Mouse (Mus musculus) kidney, adult 18-20 months (tissue): Measurements from ENCODE around the gene Mettl23.

Experiments
- DNase-seq: peaks from one replicate; pipeline ENCODE4 v3.0.0; 2021

Gene Mettl23

GRCm38 (mm10) chr11:116843261-116844233 lies at the start of gene Mettl23, which contains the start of gene Jmjd6:
Gene Mettl23 (plus strand): TSS chr11:116843278.
Gene Jmjd6 (minus strand): TSS chr11:116843449.
- peak; percentile 97 for DNase-seq

- no peak for DNase-seq
These were observed 43.7 kb upstream of the Mettl23 start for GRCm38 (mm10) chr11:116799364-116799763.

- no peak for DNase-seq
These were observed 42.0 kb upstream of the Mettl23 start for GRCm38 (mm10) chr11:116801106-116801505.

GRCm38 (mm10) chr11:116802709-116803108 lies 40.4 kb upstream of the Mettl23 start:
- no peak for DNase-seq

- DNase-seq: no peak
These were observed 36.7 kb upstream of the Mettl23 start for GRCm38 (mm10) chr11:116806136-116807071.

- DNase-seq: no peak
These were observed 36.0 kb upstream of the Mettl23 start for GRCm38 (mm10) chr11:116807116-116807515.

GRCm38 (mm10) chr11:116807526-116807925 lies 35.6 kb upstream of the Mettl23 start:
- DNase-seq: no peak

GRCm38 (mm10) chr11:116807938-116808606 lies 35.0 kb upstream of the Mettl23 start:
- peak; percentile 89 for DNase-seq

GRCm38 (mm10) chr11:116808811-116809395 lies 34.2 kb upstream of the Mettl23 start:
- DNase-seq: no peak

- DNase-seq: no peak
These were observed 33.6 kb upstream of the Mettl23 start for GRCm38 (mm10) chr11:116809520-116809919.

- no peak for DNase-seq
These were observed 32.5 kb upstream of the Mettl23 start for GRCm38 (mm10) chr11:116810528-116810927.

GRCm38 (mm10) chr11:116810983-116811901 lies 31.8 kb upstream of the Mettl23 start:
- peak; percentile 37 for DNase-seq

- DNase-seq: no peak
These were observed 30.1 kb upstream of the Mettl23 start for GRCm38 (mm10) chr11:116812793-116813529.

GRCm38 (mm10) chr11:116813610-116814009 lies 29.5 kb upstream of the Mettl23 start:
- DNase-seq: no peak

- peak; percentile 43 for DNase-seq
These were observed 28.8 kb upstream of the Mettl23 start for GRCm38 (mm10) chr11:116814076-116814883.

GRCm38 (mm10) chr11:116814884-116815415 lies 28.1 kb upstream of the Mettl23 start:
- DNase-seq: no peak

- no peak for DNase-seq
These were observed 26.3 kb upstream of the Mettl23 start for GRCm38 (mm10) chr11:116816769-116817168.

- DNase-seq: no peak
These were observed 25.5 kb upstream of the Mettl23 start for GRCm38 (mm10) chr11:116817567-116817966.

- no peak for DNase-seq
These were observed 24.4 kb upstream of the Mettl23 start for GRCm38 (mm10) chr11:116818722-116819121.
